23 mouse cellular contexts compared by ENCODE assay signal in genomic region chr4:119146816-119147215, GRCm38 (mm10). TPM values are rescaled to one million over a fixed set of nuclear protein-coding genes. Genes with fewer than 3 reads are reported as not detected.
A peak's percentile ranks its signal among the peaks of the same experiment; 100 is the strongest.
DNase-seq lines count a peak whose midpoint lies in the region; ATAC-seq lines count a peak whose summit lies in the region.
"Had no signal": no experiment of that assay in that cellular context is flagged by ENCODE, and none has a peak within 500 bp of the region (broad histone marks: within the 10 kb centered on the region; RNA-seq: fewer than 3 reads in every experiment).

No protein-coding gene starts in this region.

- ATAC-seq in megakaryocyte-erythroid progenitor cell, adult 5-6 weeks (replicated peaks; ENCODE audit: low FRiP score, low TSS enrichment, poor library complexity, severe bottlenecking) = no peak
- ATAC-seq: forebrain, embryonic 16.5 days; hindbrain, postnatal 0 days; midbrain, embryonic 16.5 days had no signal

- peak; percentile 15 for DNase-seq in gastrocnemius, adult 18-20 months (ENCODE audit: low spot score)
- DNase-seq in gastrocnemius, postnatal 25 days = no peak
- DNase-seq in 3134 (ENCODE audit: extremely low read depth, insufficient read length, low spot score) = peak; percentile 60
- peak; percentile 94 for DNase-seq in Muller cell, postnatal 12 days (ENCODE audit: inconsistent ontology term)
- DNase-seq in adrenal gland, postnatal 14 days = peak; percentile 64
- no peak for DNase-seq in left cerebral cortex, adult 18-20 months (ENCODE audit: low spot score in 2 of 2)
- DNase-seq in kidney, postnatal 25 days = no peak
- DNase-seq: B cell, adult 2 months; cerebellum, adult 11 months; cerebellum, adult 9-10 months; cerebellum, postnatal 36 days; gastrocnemius, postnatal 10 days; heart, postnatal 36 days; kidney, adult 2 months; right cerebral cortex, adult 18-20 months; spleen, adult 18-20 months; thymus, adult 18-20 months; thymus, postnatal 25 days had no signal

RNA-seq across cellular contexts. Expression of gene Zfp691, which starts 27.2 kb away (rescaled TPM):
- 10 to 100 TPM; 18.5 TPM for total RNA-seq in gastrocnemius, adult 18-20 months (2021)
- 10 to 100 TPM; 16.3 to 17.5 TPM for total RNA-seq in gastrocnemius, postnatal 25 days (2021)
- 20.5 and 21.6 TPM in 2 replicates for total RNA-seq in adrenal gland, postnatal 14 days (2021)
- total RNA-seq in left cerebral cortex, adult 18-20 months (2021) = 1 to 10 TPM; 6.2 to 7.5 TPM
- total RNA-seq in megakaryocyte-erythroid progenitor cell, adult 5-6 weeks (2014; fragmentation: Nextera tagmentation) = 44.4 and 47.3 TPM in 2 replicates
- total RNA-seq in megakaryocyte-erythroid progenitor cell, adult 5-6 weeks (2017) = 6.5 and 8.1 TPM in 2 replicates

RNA-seq across cellular contexts. Expression of gene Slc2a1, which starts 38.3 kb away (rescaled TPM):
- 1 to 10 TPM; 6.2 to 7.5 TPM for total RNA-seq in gastrocnemius, adult 18-20 months (2021)
- 1 to 10 TPM; 4.0 to 5.5 TPM for total RNA-seq in gastrocnemius, postnatal 25 days (2021)
- 15.9 and 19.6 TPM in 2 replicates for total RNA-seq in adrenal gland, postnatal 14 days (2021)
- total RNA-seq in left cerebral cortex, adult 18-20 months (2021) = 10 to 100 TPM; 75.2 to 91.1 TPM
- 0.98 and 2.6 TPM in 2 replicates for total RNA-seq in megakaryocyte-erythroid progenitor cell, adult 5-6 weeks (2014; fragmentation: Nextera tagmentation)
- 2.1 and 5.0 TPM in 2 replicates for total RNA-seq in megakaryocyte-erythroid progenitor cell, adult 5-6 weeks (2017)

RNA-seq across cellular contexts. Expression of gene Ermap, which starts 43.0 kb away (rescaled TPM):
- total RNA-seq in gastrocnemius, adult 18-20 months (2021) = not detected
- not detected for total RNA-seq in gastrocnemius, postnatal 25 days (2021)
- total RNA-seq in adrenal gland, postnatal 14 days (2021) = 2.3 and 8.8 TPM in 2 replicates
- total RNA-seq in left cerebral cortex, adult 18-20 months (2021) = under 1 TPM; 0.40 TPM
- 505 and 531 TPM in 2 replicates for total RNA-seq in megakaryocyte-erythroid progenitor cell, adult 5-6 weeks (2014; fragmentation: Nextera tagmentation)
- total RNA-seq in megakaryocyte-erythroid progenitor cell, adult 5-6 weeks (2017) = 220 and 292 TPM in 2 replicates
- total RNA-seq: CH12.LX had no signal

RNA-seq across cellular contexts. Expression of gene Svbp, which starts 48.3 kb away (rescaled TPM):
- 10 to 100 TPM in 1 of 2 experiments, 1 to 10 TPM in 1; 9.3 to 12.2 TPM for total RNA-seq in gastrocnemius, adult 18-20 months (2021)
- total RNA-seq in gastrocnemius, postnatal 25 days (2021) = 10 to 100 TPM; 13.9 to 17.4 TPM
- 19.0 and 22.5 TPM in 2 replicates for total RNA-seq in adrenal gland, postnatal 14 days (2021)
- 10 to 100 TPM; 16.2 to 18.8 TPM for total RNA-seq in left cerebral cortex, adult 18-20 months (2021)
- total RNA-seq in megakaryocyte-erythroid progenitor cell, adult 5-6 weeks (2014; fragmentation: Nextera tagmentation) = 107 and 124 TPM in 2 replicates
- 47.7 and 52.9 TPM in 2 replicates for total RNA-seq in megakaryocyte-erythroid progenitor cell, adult 5-6 weeks (2017)

Comparison
In these comparisons a context has a peak if more than half of its experiments do, and no peak if none do; other contexts are left out.
1. DNase-seq: peak in gastrocnemius, adult 18-20 months (single experiment), 3134 (single experiment), Muller cell, postnatal 12 days (single experiment) and adrenal gland, postnatal 14 days (single experiment); none in gastrocnemius, postnatal 25 days (single experiment), left cerebral cortex, adult 18-20 months (0 of 2) and kidney, postnatal 25 days (0 of 2).
2. RNA of gene Ermap, which starts 43.0 kb away (total RNA-seq): 220 to 531 TPM in megakaryocyte-erythroid progenitor cell, adult 5-6 weeks; 2.3 to 8.8 TPM in adrenal gland, postnatal 14 days, 0.40 TPM in left cerebral cortex, adult 18-20 months, not detected in gastrocnemius, adult 18-20 months and not detected in gastrocnemius, postnatal 25 days; every median in the first group is over 10 times any median in the second.